Mouse (Mus musculus): ENCODE data around the gene Trir. TPM values are rescaled to one million over a fixed set of nuclear protein-coding genes. Genes with fewer than 3 reads are reported as not detected.

Gene Trir
- total RNA-seq, 4 experiments from 2014 or later: 134 to 159 (median 155) TPM

- peak; percentile 90 for DNase-seq
Measured at GRCm38 (mm10) chr8:85036718-85037365, 10.2 kb downstream of the Trir start, which contains the start of gene Tnpo2. Tnpo2 (plus strand) TSS chr8:85036915.

GRCm38 (mm10) chr8:85037366-85037680 is 10.7 kb downstream of the Trir start:
- DNase-seq: no peak

GRCm38 (mm10) chr8:85037681-85038531 is 11.3 kb downstream of the Trir start:
- no peak for DNase-seq

DNA sequence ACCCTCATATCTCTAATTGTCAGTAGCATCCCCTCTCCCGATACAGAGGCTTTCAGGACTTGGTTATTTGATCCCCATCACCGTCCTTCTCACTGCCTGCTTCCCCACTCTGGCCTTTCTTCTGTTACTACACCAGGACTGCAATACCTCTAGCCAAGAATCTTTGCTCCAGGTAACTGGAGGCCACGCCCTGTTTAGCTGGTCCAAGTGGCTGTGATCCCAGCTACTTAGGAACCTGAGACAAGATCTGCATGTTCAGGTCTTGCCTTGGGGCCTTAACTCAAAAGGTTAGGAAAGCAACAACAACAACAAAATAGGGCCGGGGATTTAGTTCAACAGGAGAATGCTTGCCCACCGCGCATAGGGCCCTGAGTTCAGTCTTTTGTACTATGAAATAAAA is 17.0 kb downstream of the Trir start:
- DNase-seq: no peak

- DNase-seq: no peak
Measured at GRCm38 (mm10) chr8:85057367-85057766, 30.7 kb downstream of the Trir start.

DNA sequence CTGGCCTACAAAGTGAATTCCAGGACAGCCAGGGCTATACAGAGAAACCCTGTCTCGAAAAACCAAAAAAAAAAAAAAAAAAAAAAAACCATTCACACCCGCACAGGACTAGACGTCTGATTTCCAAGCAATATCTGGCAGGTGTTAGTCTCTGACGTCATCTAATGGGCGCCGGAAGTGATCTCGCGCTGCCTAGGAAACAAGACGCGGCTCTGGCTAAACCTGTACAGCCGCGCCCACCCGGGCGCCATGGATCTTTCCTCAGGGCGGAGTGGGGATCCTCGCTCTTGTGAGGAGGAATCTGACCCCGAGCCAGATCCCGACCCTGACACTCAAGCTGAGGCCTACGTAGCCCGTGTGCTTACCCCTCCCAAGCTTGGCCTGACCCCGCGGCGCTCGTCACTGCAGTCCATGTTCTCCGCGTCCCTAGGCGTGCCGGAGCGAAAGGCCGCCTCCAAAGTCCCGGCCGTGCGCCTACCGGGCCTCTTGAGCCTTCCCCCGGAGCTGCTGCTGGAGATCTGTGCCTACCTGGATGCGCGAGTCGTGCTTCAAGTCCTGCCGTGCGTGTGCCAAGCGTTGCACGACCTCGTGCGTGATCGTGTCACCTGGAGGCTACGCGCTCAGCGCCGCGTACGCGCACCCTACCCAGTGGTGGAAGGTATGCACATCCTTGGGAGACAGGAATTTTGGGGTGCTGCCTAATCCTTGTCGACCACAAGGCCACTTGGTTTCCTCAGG is 33.4 kb downstream of the Trir start, which contains the start of gene Fbxw9:
Fbxw9 (plus strand) TSS at position 177 of the 738 bp plus-strand sequence.
- peak; percentile 87 for DNase-seq

DNA sequence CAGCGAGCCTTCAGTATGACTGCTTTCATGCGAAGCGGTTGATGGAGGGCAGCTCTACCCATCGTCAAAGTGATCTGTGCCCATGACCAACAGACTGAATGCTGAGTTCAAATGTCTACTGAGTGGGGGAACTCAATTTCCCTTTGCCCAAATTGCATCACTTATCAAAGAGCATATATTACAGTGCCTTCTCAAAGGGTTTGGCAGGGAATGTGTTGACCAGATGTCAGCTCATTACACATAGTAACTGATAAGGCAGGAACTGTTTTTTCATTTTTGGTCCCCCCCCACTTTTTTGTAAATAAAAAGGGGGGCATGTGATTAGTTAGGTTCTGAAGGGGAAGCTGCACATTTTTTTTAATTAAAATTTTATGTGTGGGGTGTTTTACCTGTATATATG is 36.0 kb downstream of the Trir start:
- DNase-seq: no peak

- DNase-seq: no peak
Measured at GRCm38 (mm10) chr8:85065213-85065612, 38.6 kb downstream of the Trir start.

DNA sequence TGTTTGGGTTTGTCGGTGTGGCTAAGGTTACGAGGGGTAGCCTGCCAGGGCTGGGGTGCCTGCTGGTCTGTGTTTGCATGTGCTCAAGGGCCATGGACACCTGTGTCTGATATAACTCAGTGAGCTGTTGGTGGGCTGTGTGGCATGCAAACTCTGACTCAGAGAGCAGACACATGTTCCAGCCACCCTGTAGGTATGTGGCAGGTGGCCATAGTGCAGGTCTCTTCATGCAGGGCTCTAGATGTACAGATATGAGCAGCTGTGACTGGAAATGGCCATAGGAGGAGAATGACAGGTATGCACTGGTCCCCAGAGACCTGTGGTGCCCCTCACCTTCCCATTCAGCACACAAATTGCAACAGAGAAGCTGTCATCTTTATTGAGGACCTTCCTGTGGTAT is 40.5 kb downstream of the Trir start:
- DNase-seq: no peak

GRCm38 (mm10) chr8:85067982-85068381 is 41.4 kb downstream of the Trir start, which contains the start of gene Gm5741:
Gm5741 (minus strand) TSS chr8:85067982.
- DNase-seq: no peak

GRCm38 (mm10) chr8:85071041-85071440 is 44.4 kb downstream of the Trir start:
- no peak for DNase-seq

DNA sequence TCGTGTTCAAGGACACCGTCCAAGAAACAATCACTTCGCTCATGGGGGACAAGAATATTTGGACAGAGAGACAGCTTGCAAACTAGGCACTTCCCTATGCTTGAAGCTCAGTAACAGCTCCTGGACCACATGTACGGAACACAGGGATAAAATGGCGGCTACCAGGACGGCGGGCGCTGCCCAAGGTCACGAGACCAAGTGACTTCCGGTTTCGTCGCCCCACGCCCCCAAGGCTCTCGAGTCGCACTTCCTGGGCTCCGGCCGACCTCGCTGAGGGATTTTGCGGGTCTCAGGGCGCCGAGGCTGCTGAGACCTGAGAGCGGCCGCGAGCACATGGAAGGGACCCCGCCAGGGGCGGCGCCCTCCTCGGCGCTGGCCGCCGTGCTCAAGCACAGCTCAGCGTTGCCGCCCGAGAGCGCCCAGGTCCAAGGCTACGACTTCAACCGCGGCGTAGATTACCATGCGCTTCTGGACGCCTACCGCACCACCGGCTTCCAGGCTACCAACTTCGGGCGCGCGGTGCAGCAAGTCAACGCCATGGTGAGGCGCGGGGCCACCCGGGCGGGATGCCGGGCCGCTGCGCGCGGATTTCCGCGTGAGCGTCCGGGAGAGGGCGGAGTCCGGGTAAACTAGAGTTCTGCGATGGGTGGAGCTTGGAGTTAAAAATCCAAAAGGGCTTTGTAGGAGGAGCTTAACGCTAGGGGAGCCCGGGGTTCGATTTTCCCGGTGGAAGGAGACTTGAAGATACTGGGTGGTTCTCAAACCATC is 45.1 kb downstream of the Trir start, which contains the start of gene Dhps:
Dhps (plus strand) TSS at position 244 of the 768 bp plus-strand sequence.
- DNase-seq: peak; percentile 90

DNA sequence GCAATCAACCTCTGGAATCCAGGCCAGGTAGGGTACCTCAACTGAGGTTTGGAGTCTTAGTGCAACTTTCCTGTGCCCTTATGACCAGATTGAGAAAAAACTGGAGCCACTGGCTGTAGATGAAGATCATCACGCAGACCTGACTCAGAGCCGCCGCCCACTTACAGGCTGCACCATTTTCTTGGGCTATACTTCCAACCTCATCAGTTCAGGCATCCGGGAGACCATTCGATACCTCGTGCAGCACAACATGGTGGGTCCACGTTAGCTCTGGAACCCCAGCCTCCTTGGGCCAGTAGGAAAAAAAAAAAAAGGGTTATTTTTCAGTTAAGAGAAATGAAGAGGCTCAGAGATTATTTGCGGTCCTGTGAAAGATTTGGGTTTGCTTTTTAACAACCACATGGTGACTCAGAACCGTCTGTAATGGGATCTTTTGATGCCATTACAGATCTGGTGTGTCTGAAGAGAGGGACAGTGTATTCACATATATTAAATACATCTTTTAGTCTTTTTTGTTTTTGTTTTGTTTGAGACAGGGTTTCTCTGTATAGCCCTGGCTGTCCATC is 45.8 kb downstream of the Trir start:
- DNase-seq: no peak

- no peak for DNase-seq
Measured at GRCm38 (mm10) chr8:85073041-85073612, 46.5 kb downstream of the Trir start.

GRCm38 (mm10) chr8:85074167-85074566 is 47.5 kb downstream of the Trir start:
- no peak for DNase-seq

- no peak for DNase-seq
Measured at GRCm38 (mm10) chr8:85074617-85075016, 48.0 kb downstream of the Trir start.

DNA sequence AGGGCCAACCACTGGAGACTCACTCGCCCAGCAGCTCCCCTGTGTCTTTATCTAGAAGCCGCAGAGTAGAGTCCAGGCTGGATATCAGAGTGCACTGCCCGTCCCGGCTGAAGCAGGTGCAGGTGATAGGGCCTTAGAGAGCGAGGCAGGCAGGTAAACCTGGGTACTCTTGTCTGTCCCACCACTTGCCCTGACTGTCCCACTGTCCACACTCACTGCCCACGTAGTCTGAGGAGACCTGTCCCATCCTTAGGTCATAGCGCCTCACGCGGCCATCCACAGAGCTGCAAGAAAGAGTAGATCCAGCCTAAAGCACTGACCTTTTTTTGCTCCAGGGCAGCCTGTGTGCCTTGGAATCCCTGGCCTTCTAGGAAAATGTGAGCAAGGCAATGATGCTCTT is 49.4 kb downstream of the Trir start:
- no peak for DNase-seq

DNA sequence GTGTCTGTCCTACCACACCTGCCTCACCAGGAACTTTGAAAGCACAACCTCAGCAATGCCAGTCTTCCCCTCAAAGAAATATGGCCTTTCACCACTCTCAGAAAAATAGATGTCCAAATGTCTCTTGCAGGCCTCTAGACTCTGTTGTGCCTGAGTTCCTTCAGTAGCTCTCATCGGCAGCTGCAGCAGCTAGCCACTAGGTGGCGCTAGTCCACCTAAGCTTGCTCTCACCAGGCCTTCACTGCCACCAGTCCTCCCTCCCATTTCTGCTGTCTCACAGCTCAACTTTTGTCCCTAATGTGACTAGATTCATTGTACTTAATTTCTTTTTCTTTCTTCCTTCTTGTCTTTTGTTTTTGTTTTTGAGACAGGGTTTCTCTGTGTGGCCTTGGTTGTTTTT is 50.4 kb downstream of the Trir start:
- DNase-seq: no peak
